Mouse (Mus musculus): Measurements from ENCODE around the gene Sdhc.

Gene Sdhc

GRCm38 (mm10) chr1:171149974-171150760, at the start of gene Sdhc, which contains the start of gene Mpz:
TSS of gene Sdhc (minus strand) at chr1:171150603.
TSS of gene Mpz (plus strand) at chr1:171150711.
- DNase-seq (ENCODE audit: low spot score in 2 of 2): peak; percentile 85 to 92

- DNase-seq (ENCODE audit: low spot score in 2 of 2): no peak
Observed at GRCm38 (mm10) chr1:171199532-171199931, 49.1 kb upstream of the Sdhc start.

- peak in 1 of 2 experiments; percentile 50 for DNase-seq (ENCODE audit: low spot score in 2 of 2)
Observed at GRCm38 (mm10) chr1:171195887-171196397, 45.5 kb upstream of the Sdhc start, which contains the start of gene Pcp4l1. TSS of gene Pcp4l1 (minus strand) at chr1:171196268.

GRCm38 (mm10) chr1:171195046-171195822, 44.8 kb upstream of the Sdhc start:
- DNase-seq (ENCODE audit: low spot score in 2 of 2): no peak

- no peak for DNase-seq (ENCODE audit: low spot score in 2 of 2)
Observed at GRCm38 (mm10) chr1:171193911-171194830, 43.8 kb upstream of the Sdhc start.

GRCm38 (mm10) chr1:171193093-171193840, 42.9 kb upstream of the Sdhc start:
- no peak for DNase-seq (ENCODE audit: low spot score in 2 of 2)

GRCm38 (mm10) chr1:171192283-171192682, 41.9 kb upstream of the Sdhc start:
- no peak for DNase-seq (ENCODE audit: low spot score in 2 of 2)

GRCm38 (mm10) chr1:171190832-171191231, 40.4 kb upstream of the Sdhc start:
- no peak for DNase-seq (ENCODE audit: low spot score in 2 of 2)

GRCm38 (mm10) chr1:171189476-171190114, 39.2 kb upstream of the Sdhc start:
- no peak for DNase-seq (ENCODE audit: low spot score in 2 of 2)

- DNase-seq (ENCODE audit: low spot score in 2 of 2): no peak
Observed at GRCm38 (mm10) chr1:171189046-171189445, 38.6 kb upstream of the Sdhc start.

GRCm38 (mm10) chr1:171187851-171188700, 37.7 kb upstream of the Sdhc start:
- DNase-seq (ENCODE audit: low spot score in 2 of 2): no peak

- DNase-seq (ENCODE audit: low spot score in 2 of 2): no peak
Observed at GRCm38 (mm10) chr1:171185655-171186054, 35.3 kb upstream of the Sdhc start.

- no peak for DNase-seq (ENCODE audit: low spot score in 2 of 2)
Observed at GRCm38 (mm10) chr1:171184314-171184713, 33.9 kb upstream of the Sdhc start.

- DNase-seq (ENCODE audit: low spot score in 2 of 2): no peak
Observed at GRCm38 (mm10) chr1:171183620-171184019, 33.2 kb upstream of the Sdhc start.

- no peak for DNase-seq (ENCODE audit: low spot score in 2 of 2)
Observed at GRCm38 (mm10) chr1:171183025-171183424, 32.6 kb upstream of the Sdhc start.

- DNase-seq (ENCODE audit: low spot score in 2 of 2): no peak
Observed at GRCm38 (mm10) chr1:171179487-171180171, 29.2 kb upstream of the Sdhc start.

- no peak for DNase-seq (ENCODE audit: low spot score in 2 of 2)
Observed at GRCm38 (mm10) chr1:171172779-171173178, 22.4 kb upstream of the Sdhc start.

- no peak for DNase-seq (ENCODE audit: low spot score in 2 of 2)
Observed at GRCm38 (mm10) chr1:171171138-171171537, 20.7 kb upstream of the Sdhc start.

- no peak for DNase-seq (ENCODE audit: low spot score in 2 of 2)
Observed at GRCm38 (mm10) chr1:171169913-171170312, 19.5 kb upstream of the Sdhc start.

Measured in cerebellum, postnatal 4 days (tissue).